Mouse (Mus musculus) liver, embryonic 16.5 days (tissue): ENCODE results near the gene Smim26. TPM values are rescaled to one million over a fixed set of nuclear protein-coding genes. Genes with fewer than 3 reads are reported as not detected.
"Not testable (repeated sequence)": the region's sequence is repeated elsewhere in the genome, so short reads cannot be mapped to it uniquely, and the experiment has no call there.

Experiments
- ATAC-seq: fragments of 200-750 bp; cut with Nextera tagmentation; 2 replicates; pipeline ENCODE4 v1.8.0; 2017; ENCODE audit warnings: low read depth, mild to moderate bottlenecking, moderate number of reproducible peaks, moderate library complexity
- H3K27ac ChIP-seq: fragments of 300-500 bp; sonication (generic); 2 replicates; pipeline ENCODE4 v1.5.1; 2014; ENCODE audit warnings: mild to moderate bottlenecking, low read length
- H3K27me3 ChIP-seq: fragments of 300-500 bp; sonication (generic); 2 replicates; pipeline ENCODE4 v1.6.1; 2014; ENCODE audit warnings: low read depth, low read length, mixed read lengths; ENCODE audit not compliant: control insufficient read depth, insufficient read depth
- H3K36me3 ChIP-seq: fragments of 300-500 bp; sonication (generic); 2 replicates; pipeline ENCODE4 v1.6.1; 2014; ENCODE audit warnings: mild to moderate bottlenecking; ENCODE audit not compliant: control insufficient read depth, insufficient read depth
- H3K4me1 ChIP-seq: fragments of 300-500 bp; sonication (generic); 2 replicates; pipeline ENCODE4 v1.6.1; 2014; ENCODE audit warnings: low read depth, low read length, mixed read lengths; ENCODE audit not compliant: control insufficient read depth
- H3K4me2 ChIP-seq: fragments of 300-500 bp; sonication (generic); 2 replicates; pipeline ENCODE4 v1.6.1; 2014; ENCODE audit warnings: low read depth, low read length, mixed read lengths
- H3K4me3 ChIP-seq: fragments of 300-500 bp; sonication (generic); 2 replicates; pipeline ENCODE4 v1.5.1; 2014; ENCODE audit warnings: low read depth, mild to moderate bottlenecking, low read length
- H3K9ac ChIP-seq: fragments of 300-500 bp; sonication (generic); 2 replicates; pipeline ENCODE4 v1.6.1; 2014; ENCODE audit warnings: low read depth, low read length
- H3K9me3 ChIP-seq: fragments of 300-500 bp; sonication (generic); replicated peaks from 2 replicates; pipeline ENCODE4 v1.6.1; 2016; ENCODE audit warnings: low read length; ENCODE audit not compliant: control insufficient read depth
- WGBS: fragments of 180-500 bp; shearing (Covaris S2); extraction: QIAGEN DNeasy Blood & Tissue Kit; methylation state at CpG from one replicate; pipeline ENCODE4 v1.1.7; 2014; ENCODE audit not compliant: insufficient replicate concordance; 5-methylcytosine and 5-hydroxymethylcytosine counted together
- polyA plus RNA-seq: library from polyadenylated mRNA; unstranded; fragments of >200 nt; fragmentation: Nextera tagmentation; extraction: Ambion mirVana; gene quantifications from 2 replicates; pipeline ENCODE4 v1.2.1, GENCODE M21; 2015

Gene Smim26
- polyA plus RNA-seq, 1 experiment from 2014 or later = 10.3 TPM

- ATAC-seq = peak; percentile 99
These were observed 37.9 kb upstream of the Smim26 start, which contains the start of gene Sec23b for GRCm38 (mm10) chr2:144555820-144556552. Gene Sec23b, plus strand, starts transcription at chr2:144556229.

DNA sequence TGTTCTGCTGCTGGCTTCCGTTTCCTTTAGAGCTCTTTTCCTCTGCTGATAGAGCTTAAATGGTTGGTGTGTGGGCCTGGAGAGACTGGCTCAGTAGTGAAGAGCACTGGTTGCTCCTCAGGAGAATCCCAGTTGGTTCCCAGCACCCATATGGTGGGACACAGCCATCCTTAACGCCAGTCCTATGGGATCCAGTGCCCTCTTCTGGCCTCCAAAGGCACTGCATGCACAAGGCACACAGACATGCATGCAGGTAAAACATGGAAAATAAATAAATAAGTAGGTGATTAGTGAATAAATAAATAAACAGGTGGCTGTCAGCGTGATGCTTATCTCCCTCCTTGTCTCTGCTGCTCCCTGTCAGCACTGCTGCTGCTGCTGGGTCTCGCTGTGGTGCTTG lies 5.1 kb upstream of the Smim26 start:
- WGBS = 71% methylated on average over 4 of the region's 4 CpGs

More at GRCm38 (mm10) chr2:144555820-144556552, 37.9 kb upstream of the Smim26 start, which contains the start of gene Sec23b:
- Histone ChIP-seq H3K4me3 (peak within 1 kb of the TSS; percentile 94), H3K27me3 (no peaks in the 10 kb centered on the region), H3K4me1 (peaks cover 11% of the 10 kb centered on the region), H3K9ac (peak within 1 kb of the TSS; percentile 91), H3K4me2 (peak within 1 kb of the TSS; percentile 84), H3K36me3 (peaks cover 5% of the 10 kb centered on the region; the same call in 1 of the 2 replicates), H3K9me3 (no peaks in the 10 kb centered on the region), H3K27ac (peak within 1 kb of the TSS; percentile 87)
- under 1% methylated on average over 44 of the region's 44 CpGs for WGBS

GRCm38 (mm10) chr2:144593036-144593435 lies 818 bp upstream of the Smim26 start:
- not testable (repeated sequence) for H3K4me1 ChIP-seq, H3K4me2 ChIP-seq, H3K9me3 ChIP-seq, H3K27ac ChIP-seq, H3K4me3 ChIP-seq, H3K9ac ChIP-seq, H3K36me3 ChIP-seq, ATAC-seq, H3K27me3 ChIP-seq
- 61% methylated on average over 8 of the region's 8 CpGs for WGBS

More for the DNA sequence above, 5.1 kb upstream of the Smim26 start:
- peaks cover 36% of the 10 kb centered on the region for H3K36me3 ChIP-seq
- no peak for ATAC-seq
- H3K9ac ChIP-seq = no peak overlapping the region
- H3K27me3 ChIP-seq = no peaks in the 10 kb centered on the region
- no peaks in the 10 kb centered on the region for H3K9me3 ChIP-seq
- no peak overlapping the region for H3K4me2 ChIP-seq
- H3K4me1 ChIP-seq = no peaks in the 10 kb centered on the region; the same call in 1 of the 2 replicates
- no peak overlapping the region for H3K4me3 ChIP-seq
- H3K27ac ChIP-seq = no peak overlapping the region

GRCm38 (mm10) chr2:144598006-144598405 lies 4.2 kb downstream of the Smim26 start:
- H3K27ac ChIP-seq = no peak overlapping the region
- H3K4me3 ChIP-seq = no peak overlapping the region
- H3K4me2 ChIP-seq = no peak overlapping the region
- no peak for ATAC-seq
- H3K9ac ChIP-seq = no peak overlapping the region
- H3K27me3 ChIP-seq = no peaks in the 10 kb centered on the region
- no peaks in the 10 kb centered on the region for H3K9me3 ChIP-seq
- no peaks in the 10 kb centered on the region for H3K36me3 ChIP-seq
- 56% methylated on average over 2 of the region's 2 CpGs for WGBS
- H3K4me1 ChIP-seq = peaks cover 8% of the 10 kb centered on the region

- WGBS = under 1% methylated on average over 50 of the region's 50 CpGs
- Histone ChIP-seq H3K36me3 (no peaks in the 10 kb centered on the region), H3K4me3 (peak within 1 kb of the TSS; percentile 79), H3K27me3 (no peaks in the 10 kb centered on the region), H3K4me1 (peaks cover 8% of the 10 kb centered on the region), H3K9ac (peak within 1 kb of the TSS; percentile 83), H3K9me3 (no peaks in the 10 kb centered on the region), H3K27ac (no peak within 1 kb of the TSS), H3K4me2 (peak within 1 kb of the TSS; percentile 86)
- ATAC-seq = peak; percentile 95
These were observed 6.2 kb downstream of the Smim26 start, which contains the start of gene Dtd1 for GRCm38 (mm10) chr2:144599831-144600687. Gene Dtd1, plus strand, starts transcription at chr2:144599897.

GRCm38 (mm10) chr2:144601576-144601975 lies 7.7 kb downstream of the Smim26 start:
- H3K36me3 ChIP-seq = no peaks in the 10 kb centered on the region
- H3K4me1 ChIP-seq = peaks cover 8% of the 10 kb centered on the region
- H3K27ac ChIP-seq = no peak overlapping the region
- no peak overlapping the region for H3K4me2 ChIP-seq
- no peak for ATAC-seq
- 83% methylated on average over 1 of the region's 1 CpGs for WGBS
- H3K4me3 ChIP-seq = no peak overlapping the region
- H3K9me3 ChIP-seq = no peaks in the 10 kb centered on the region
- H3K27me3 ChIP-seq = no peaks in the 10 kb centered on the region
- H3K9ac ChIP-seq = no peak overlapping the region

DNA sequence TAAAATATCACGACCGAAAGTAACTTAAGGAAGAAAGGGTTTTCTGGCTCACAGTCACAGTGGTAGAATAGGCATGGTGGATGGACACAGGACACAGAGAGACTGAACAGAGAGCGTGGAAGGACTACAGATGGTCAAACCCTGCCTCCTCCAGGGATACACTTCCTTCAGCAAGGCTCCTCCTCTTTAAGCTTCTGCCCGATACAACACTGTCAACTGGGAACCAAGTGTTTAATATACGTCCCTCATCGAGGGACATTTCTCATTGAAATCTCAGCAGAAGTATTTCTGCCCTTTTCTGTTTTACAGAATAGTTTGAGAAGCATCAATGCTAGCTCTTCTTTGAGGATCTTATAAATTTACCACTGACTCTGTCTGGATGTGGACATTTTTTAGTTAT lies 20.1 kb downstream of the Smim26 start:
- Histone ChIP-seq H3K9ac (no peak overlapping the region), H3K36me3 (no peaks in the 10 kb centered on the region), H3K27me3 (no peaks in the 10 kb centered on the region), H3K9me3 (no peaks in the 10 kb centered on the region), H3K4me1 (peaks cover 3% of the 10 kb centered on the region), H3K4me2 (no peak overlapping the region), H3K4me3 (no peak overlapping the region), H3K27ac (no peak overlapping the region)
- no peak for ATAC-seq
- 76% methylated on average over 6 of the region's 6 CpGs for WGBS

DNA sequence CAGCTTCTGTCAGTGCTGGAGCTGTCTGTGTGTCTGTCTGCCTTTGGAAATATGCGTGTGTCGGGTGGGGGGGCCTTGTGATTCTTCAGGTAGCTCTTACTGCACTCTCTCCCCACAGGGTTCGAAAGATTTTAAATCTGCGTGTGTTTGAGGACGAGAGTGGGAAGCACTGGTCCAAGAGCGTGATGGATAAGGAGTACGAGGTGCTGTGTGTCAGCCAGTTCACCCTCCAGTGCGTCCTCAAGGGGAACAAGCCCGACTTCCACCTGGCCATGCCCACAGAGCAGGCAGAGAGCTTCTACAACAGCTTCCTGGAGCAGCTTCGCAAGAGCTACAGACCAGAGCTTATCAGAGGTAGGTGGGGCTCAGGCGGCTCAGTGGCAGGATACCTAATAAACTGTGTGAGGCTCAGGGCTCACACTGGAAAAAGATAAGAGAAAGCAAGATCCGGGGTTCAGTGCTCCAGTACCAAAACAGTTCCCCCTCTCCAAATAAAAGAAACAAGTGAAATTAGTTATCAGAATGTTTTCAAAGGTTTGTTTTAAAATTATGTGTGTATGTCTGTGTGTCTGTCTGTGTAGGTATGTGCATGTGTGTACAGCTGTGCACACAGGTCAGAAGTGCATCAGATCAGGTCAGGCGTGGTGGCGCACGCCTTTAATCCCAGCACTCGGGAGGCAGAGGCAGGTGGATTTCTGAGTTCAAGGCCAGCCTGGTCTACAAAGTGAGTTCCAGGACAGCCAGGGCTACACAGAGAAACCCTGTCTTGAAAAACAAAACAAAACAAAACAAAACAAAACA lies 23.4 kb downstream of the Smim26 start:
- 48% methylated on average over 16 of the region's 16 CpGs for WGBS
- Histone ChIP-seq H3K9ac (no peak overlapping the region), H3K4me1 (peaks cover 3% of the 10 kb centered on the region), H3K9me3 (no peaks in the 10 kb centered on the region), H3K4me2 (no peak overlapping the region), H3K27ac (no peak overlapping the region), H3K36me3 (no peaks in the 10 kb centered on the region), H3K27me3 (no peaks in the 10 kb centered on the region), H3K4me3 (no peak overlapping the region)
- peak; percentile 65 for ATAC-seq
